Mouse (Mus musculus): ENCODE data around the gene Man1b1.

DNA sequence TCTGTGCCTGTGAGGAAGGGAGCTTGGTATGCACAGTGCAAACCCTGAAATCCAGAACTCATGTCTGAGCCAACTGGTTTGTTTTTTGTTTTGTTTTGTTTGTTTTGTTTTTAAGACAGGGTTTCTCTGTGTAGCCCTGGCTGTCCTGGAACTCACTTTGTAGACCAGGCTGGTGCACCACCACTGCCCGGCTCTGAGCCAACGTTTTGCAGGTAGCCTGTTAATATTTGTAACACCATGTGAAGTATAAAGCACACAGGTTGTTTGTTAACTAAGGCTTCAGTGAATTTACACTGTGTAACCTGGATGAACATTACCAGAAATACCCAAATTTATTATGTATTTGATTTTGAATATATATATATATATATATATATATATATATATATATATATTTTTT lies 6.1 kb upstream of the Man1b1 start:
- TF ChIP-seq POLR2A (IDR thresholded peaks at IDR 0.05; ENCODE audit: low read depth, low read length) (no peak), CTCF (IDR thresholded peaks at IDR 0.05; ENCODE audit: borderline replicate concordance, insufficient read depth, low read length) (no peak)
